Mouse (Mus musculus): Measurements from ENCODE around the gene Hmcn2.

The Hmcn2 gene

DNA sequence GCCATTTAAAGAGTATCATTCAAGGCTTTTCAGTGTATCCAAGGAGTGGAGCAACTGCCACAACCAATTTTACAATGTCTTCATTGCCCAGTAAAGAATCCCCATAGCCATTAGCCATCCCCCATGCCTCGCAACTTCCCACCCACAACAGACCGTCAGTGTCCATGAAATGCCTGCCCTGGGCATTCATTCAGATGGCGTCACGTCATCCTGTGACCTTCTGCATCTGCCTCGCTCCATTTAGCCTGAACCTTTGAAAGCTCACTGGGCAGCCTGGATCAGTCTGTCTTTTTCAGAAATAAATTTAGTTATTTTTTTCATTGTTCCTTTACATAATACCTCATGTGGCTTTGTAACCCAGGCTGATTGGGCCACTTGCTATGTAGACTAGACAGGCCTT, 103.8 kb downstream of the Hmcn2 start:
- DNase-seq (ENCODE audit: low spot score): no peak

DNA sequence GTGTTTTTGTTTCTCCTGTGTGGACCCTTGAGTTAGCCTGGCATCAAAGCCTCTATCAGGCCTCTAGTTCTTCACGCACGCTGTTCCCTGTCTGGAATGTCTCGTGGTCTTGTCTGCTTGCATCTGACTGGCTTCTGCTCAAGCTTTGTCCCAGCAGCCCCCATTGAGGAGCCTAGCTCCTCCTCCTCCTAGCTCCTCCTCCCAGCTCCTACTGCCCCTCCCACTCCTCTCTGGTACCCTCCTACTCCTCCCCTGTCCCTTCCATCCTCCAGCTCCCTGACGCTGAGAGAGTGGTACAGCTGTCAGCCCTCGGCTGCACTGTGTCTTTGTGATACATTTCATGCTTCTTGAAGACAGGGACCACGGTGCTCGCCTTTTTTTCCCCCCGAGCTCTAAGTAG, 104.4 kb downstream of the Hmcn2 start:
- no peak for DNase-seq (ENCODE audit: low spot score)

- DNase-seq (ENCODE audit: low spot score): no peak
These were observed 106.7 kb downstream of the Hmcn2 start for GRCm38 (mm10) chr2:31420914-31421313.

DNA sequence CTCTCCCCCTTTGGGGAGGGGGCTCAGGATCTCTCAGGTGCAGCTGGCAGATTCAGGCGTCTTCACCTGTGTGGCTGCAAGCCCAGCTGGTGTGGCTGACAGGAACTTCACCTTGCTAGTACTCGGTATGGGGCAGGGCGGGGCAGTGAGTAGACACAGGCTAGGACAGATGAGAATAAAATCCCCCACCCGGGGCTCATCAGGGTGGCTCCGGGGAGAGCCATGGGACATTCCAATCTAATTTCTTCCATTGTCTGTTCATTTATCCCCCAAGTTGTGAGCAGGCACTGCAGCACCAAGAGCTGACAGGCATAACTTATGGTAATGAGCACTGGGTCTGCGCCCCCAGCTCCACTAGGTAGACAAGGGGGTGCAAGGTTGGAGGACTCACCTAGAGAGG, 108.4 kb downstream of the Hmcn2 start:
- no peak for DNase-seq (ENCODE audit: low spot score)

DNA sequence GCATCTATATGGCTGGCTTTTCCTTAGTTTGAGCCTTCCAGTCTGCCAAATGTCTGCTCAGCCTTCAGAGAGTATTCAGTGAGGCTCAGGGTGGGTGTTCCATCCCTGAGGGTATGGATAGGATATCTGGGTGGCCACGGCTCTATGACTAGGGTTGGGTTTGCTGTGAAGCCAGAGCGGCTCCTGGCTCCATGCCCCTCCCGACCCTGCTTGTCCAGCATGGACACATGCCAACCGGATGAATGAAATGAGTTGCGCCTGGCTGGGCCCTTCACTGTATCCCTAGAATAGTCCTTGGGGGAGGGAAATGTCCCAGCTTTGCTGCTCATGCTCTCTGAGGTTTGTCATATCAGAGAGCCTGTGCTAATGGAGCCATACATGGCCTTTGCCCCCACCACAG, 117.3 kb downstream of the Hmcn2 start:
- DNase-seq (ENCODE audit: low spot score): no peak

DNA sequence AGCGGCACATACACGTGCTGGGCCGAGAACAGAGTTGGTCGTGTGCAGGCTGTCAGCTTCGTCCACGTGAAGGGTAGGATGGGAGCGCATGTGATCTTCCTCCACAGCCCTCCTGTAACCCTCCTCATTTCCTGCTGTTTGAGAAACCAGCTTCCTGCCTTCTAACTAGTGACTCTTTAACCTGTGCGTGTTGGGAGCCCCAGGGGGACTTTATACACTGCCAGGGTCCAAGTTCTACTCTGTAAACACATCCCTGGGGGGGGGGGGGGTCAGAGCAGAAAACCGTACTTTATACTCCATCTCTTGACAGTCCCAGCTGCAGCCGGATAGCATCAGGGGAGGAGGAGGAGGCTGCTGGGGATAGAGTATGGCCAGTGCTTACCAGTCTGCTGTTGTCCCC, 120.5 kb downstream of the Hmcn2 start:
- DNase-seq (ENCODE audit: low spot score): no peak

DNA sequence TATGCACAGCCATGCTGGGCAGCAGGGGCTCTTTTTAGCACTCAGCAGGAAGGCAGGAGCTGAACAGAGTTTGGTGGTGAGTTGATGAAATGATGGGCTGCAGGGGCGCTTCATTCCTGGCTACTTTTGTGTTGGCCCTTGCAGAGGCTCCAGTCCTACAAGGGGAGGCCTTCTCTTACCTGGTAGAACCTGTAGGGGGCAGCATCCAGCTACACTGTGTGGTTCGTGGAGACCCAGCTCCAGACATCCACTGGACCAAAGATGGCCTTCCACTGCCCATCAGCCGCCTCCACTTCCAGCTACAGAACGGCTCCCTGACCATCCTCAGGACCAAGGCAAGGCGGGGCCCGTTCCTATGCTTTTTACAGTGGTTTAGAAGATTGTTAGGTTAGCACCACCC, 121.4 kb downstream of the Hmcn2 start:
- peak; percentile 26 for DNase-seq (ENCODE audit: low spot score)

GRCm38 (mm10) chr2:31437480-31438245, 123.4 kb downstream of the Hmcn2 start:
- DNase-seq (ENCODE audit: low spot score): no peak

DNA sequence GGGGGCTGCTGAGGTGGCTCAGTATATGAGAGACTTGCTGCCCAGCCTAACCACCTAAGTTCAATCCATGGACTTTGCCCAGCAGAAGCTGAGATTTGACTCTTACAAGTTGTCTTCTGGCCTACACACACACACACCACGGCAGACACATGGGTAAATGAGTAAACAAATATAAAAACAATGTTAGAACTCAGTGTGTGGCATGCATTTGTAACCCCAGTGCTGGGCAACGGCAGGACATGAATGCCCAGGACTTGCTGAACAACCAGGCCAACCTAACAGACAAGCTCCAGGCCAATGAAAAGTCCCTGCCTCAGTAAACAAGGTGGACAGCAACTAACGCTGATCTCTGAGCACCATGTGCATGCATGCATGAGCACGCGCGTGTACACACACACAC, 125.4 kb downstream of the Hmcn2 start:
- DNase-seq (ENCODE audit: low spot score): no peak

DNA sequence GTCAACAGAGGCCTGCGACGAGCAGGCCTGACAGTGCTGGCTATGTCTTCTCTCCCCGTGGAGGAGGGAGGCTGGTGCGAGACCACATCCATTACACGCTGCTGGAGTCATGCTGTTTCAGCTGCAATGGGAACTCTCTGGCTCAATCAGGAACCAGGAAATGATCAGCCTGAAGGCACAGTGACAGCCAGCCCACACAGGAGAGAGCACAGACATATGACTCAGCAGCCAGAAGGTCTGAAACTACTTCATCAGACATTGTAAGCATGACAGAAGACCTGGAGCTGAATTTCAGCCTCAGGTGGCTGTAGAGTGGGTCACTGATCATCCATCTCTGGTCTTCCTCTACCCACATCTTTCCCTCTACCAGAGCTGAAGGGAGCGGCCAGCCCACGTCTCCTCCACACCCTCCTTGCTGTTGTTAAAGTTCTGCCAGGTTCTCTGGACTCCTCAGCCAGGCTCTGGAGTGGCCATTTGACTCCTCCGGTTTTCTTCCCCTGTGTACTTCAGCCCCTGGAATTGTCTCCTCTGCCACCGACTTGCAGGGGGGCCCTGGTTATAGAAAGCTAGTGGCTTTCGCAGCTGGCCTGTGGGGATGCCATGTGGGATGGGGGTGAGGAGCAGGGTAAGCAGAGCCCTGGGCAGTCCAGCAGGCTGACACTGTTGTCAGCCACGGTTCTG, 128.4 kb downstream of the Hmcn2 start:
- no peak for DNase-seq (ENCODE audit: low spot score)

GRCm38 (mm10) chr2:31446036-31446435, 131.8 kb downstream of the Hmcn2 start:
- DNase-seq (ENCODE audit: low spot score): no peak

DNA sequence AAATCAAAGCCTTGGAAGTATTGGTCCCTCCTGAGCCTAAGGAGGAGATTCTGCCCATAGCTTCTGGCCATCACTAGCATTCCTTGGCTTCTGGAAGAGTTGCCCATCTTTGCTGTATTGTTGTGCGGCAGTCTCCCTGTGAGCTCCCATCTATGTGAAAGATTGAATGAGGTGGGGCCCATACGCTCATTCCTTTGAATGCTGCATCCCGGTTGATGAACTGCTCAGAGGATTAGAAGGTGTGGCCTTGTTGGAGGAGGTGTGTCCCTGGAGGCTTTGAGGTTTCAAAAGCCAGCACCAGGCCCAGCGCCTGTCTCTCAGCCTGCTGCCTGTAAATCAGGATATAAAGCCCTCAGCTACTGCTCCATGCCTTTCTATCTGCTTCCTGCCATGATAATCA, 132.2 kb downstream of the Hmcn2 start:
- no peak for DNase-seq (ENCODE audit: low spot score)

- no peak for DNase-seq (ENCODE audit: low spot score)
These were observed 133.3 kb downstream of the Hmcn2 start for GRCm38 (mm10) chr2:31447536-31447935.

GRCm38 (mm10) chr2:31448756-31449440, 134.7 kb downstream of the Hmcn2 start:
- no peak for DNase-seq (ENCODE audit: low spot score)

DNA sequence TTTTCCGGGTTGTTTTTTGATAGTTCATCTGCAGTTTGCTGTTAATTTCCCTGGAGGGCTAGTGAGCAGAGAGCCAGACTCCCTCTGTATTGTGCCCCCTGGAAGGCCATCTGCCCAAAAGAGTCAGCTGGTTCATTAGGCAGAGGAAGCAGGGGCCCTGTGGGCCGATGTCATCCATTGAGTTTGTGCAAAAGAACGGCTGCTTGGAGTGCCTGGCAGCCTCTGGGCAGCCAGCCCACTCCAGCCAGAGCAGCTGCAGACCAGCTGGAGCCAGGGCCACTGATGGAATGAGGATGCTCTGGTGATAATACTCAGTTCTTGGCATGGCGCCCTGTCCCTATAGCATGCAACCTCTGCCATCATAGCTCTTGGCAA, 135.2 kb downstream of the Hmcn2 start:
- DNase-seq (ENCODE audit: low spot score): peak; percentile 74

DNA sequence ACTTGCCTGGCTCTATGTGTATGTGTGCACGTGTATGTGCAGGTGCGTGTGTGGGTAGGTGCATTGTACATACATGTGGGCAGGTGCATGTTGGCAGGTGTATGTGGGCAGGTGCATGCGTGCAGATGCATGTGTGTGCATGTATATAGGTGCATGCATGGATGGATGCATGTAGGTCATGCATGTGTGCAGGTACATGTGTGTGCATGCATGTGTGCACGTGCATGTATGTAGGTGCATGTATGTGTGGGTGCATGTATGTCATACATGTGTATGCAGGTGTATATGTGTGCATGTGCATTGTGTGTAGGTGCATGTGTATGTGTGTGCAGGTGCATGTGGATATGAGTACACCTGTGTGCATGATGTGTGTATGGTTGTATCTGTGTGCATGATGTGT, 135.7 kb downstream of the Hmcn2 start:
- DNase-seq (ENCODE audit: low spot score): no peak

DNA sequence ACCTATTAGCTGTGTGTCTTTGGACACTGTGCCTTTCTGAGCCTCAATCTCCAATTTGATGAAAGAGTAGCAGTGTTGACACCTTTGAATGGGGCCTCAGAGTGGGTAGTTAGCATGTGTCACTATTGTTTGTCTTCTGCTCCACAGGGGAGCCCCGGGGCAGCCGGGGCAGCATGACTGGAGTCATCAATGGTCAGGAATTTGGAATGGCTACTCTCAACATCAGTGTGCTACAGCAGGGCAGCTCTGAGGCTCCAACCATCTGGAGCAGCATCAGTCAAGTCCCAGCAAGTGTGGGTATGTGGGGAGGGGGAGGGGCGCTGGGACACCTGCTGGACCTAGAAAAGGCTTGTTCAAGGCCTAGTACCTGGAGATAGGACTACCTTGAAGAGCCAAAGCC, 136.4 kb downstream of the Hmcn2 start:
- no peak for DNase-seq (ENCODE audit: low spot score)

DNA sequence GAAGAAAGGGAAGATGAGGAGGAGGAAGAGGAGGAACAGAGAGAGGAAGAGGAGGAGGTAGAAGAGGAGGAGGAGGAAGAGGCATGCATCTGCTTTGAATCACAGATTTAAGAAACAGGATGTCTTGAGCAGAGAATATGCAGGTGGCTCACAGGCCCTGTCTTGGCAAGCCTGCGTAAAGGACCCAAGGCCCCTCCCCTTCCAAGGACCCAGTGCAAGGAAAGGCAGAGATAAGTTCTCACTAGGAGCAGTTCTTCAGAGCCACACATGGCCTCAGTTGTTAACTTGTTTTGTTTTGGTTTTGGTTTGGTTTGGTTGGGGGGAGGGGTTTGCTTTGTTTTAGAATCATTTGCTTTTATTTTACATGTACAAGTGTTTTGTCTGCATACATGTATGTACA, 137.3 kb downstream of the Hmcn2 start:
- DNase-seq (ENCODE audit: low spot score): no peak

GRCm38 (mm10) chr2:31453011-31453410, 138.8 kb downstream of the Hmcn2 start:
- DNase-seq (ENCODE audit: low spot score): no peak

- DNase-seq (ENCODE audit: low spot score): no peak
These were observed 139.5 kb downstream of the Hmcn2 start for GRCm38 (mm10) chr2:31453559-31454177.

- DNase-seq (ENCODE audit: low spot score): peak; percentile 39
These were observed 140.1 kb downstream of the Hmcn2 start for GRCm38 (mm10) chr2:31454280-31454679.

DNA sequence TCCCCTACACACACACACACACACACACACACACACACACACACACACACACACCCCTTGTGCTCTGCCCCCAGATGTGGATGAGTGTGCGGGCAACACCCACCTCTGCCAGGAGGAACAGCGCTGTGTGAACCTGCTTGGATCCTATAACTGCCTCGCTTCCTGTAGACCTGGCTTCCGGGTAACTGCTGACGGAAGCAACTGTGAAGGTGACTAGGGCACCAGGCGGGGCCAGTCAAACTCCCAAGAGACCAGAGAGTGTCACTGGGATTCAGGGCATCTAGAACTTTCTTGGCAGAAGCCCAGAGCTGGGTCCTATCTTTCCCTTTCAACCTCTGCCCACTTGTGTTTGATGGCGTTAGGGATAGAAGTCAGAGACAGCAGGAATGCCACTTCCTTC, 141.2 kb downstream of the Hmcn2 start:
- DNase-seq (ENCODE audit: low spot score): no peak

- DNase-seq (ENCODE audit: low spot score): no peak
These were observed 144.2 kb downstream of the Hmcn2 start for GRCm38 (mm10) chr2:31458460-31458859.
